ENCODE assay signal across 10 mouse cellular contexts in genomic region chr12:85227876-85228599, GRCm38 (mm10). TPM values are rescaled to one million over a fixed set of nuclear protein-coding genes. Genes with fewer than 3 reads are reported as not detected.
DNase-seq lines count a peak whose midpoint lies in the region; ATAC-seq and TF ChIP-seq lines count a peak whose summit lies in the region.
"Had no signal": no experiment of that assay in that cellular context is flagged by ENCODE, and none has a peak within 500 bp of the region (broad histone marks: within the 10 kb centered on the region; RNA-seq: fewer than 3 reads in every experiment).

No protein-coding gene starts in this region.

- DNase-seq in heart, postnatal 25 days (ENCODE audit: low spot score) = no peak
- DNase-seq in 416B (ENCODE audit: low read depth) = peak; percentile 67
- DNase-seq in embryonic facial prominence, embryonic 10.5 days (ENCODE audit: low spot score) = no peak
- peak; percentile 78 for DNase-seq in kidney, postnatal 0 days (ENCODE audit: low spot score)
- no peak for DNase-seq in embryo, embryonic 10.5 days (ENCODE audit: low spot score)
- DNase-seq in urinary bladder, postnatal 25 days (ENCODE audit: low spot score) = no peak
- no peak for DNase-seq in cerebellum, postnatal 4 days (ENCODE audit: low spot score in 2 of 2)
- DNase-seq: layer of hippocampus, adult 9-11 months had no signal

- peaks cover 7% of the 10 kb centered on the region for H3K4me1 ChIP-seq in heart, embryonic 11.5 days (ENCODE audit: control insufficient read depth, insufficient read depth, low read length)
- H3K4me1 ChIP-seq in embryonic facial prominence, embryonic 10.5 days = peaks cover 28% of the 10 kb centered on the region
- 0 out of 2 replicates have a peak, but pooled peaks cover 9% of the 10 kb centered on the region for H3K4me1 ChIP-seq in kidney, postnatal 0 days (replicated peaks; ENCODE audit: insufficient read depth, low read length)
- H3K4me1 ChIP-seq: hindbrain, embryonic 15.5 days had no signal

- 54% methylated on average over 15 of the region's 15 CpGs for WGBS in heart, embryonic 11.5 days (ENCODE audit: insufficient replicate concordance)
- WGBS in embryonic facial prominence, embryonic 10.5 days = 58% methylated on average over 15 of the region's 15 CpGs
- 24% methylated on average over 15 of the region's 15 CpGs for WGBS in kidney, postnatal 0 days

- H3K27me3 ChIP-seq in heart, embryonic 11.5 days (ENCODE audit: control insufficient read depth, insufficient read depth, low read length) = no peaks in the 10 kb centered on the region
- no peaks in the 10 kb centered on the region for H3K27me3 ChIP-seq in embryonic facial prominence, embryonic 10.5 days (replicated peaks; ENCODE audit: low read depth, poor library complexity, severe bottlenecking)
- no peaks in the 10 kb centered on the region for H3K27me3 ChIP-seq in kidney, postnatal 0 days (ENCODE audit: insufficient read depth, low read length)
- H3K27me3 ChIP-seq: hindbrain, embryonic 15.5 days had no signal

- intact Hi-C loops in heart, postnatal 25 days (cut with DNase I) = no loop called here

- TF ChIP-seq CTCF in kidney, postnatal 0 days (IDR thresholded peaks at IDR 0.05; ENCODE audit: low read depth) = no peak

- no peak overlapping the region for H3K4me3 ChIP-seq in heart, embryonic 11.5 days (ENCODE audit: low read depth, low read length)
- no peak overlapping the region for H3K4me3 ChIP-seq in embryonic facial prominence, embryonic 10.5 days
- no peak overlapping the region for H3K4me3 ChIP-seq in kidney, postnatal 0 days (replicated peaks; ENCODE audit: low read depth, low read length)
- H3K4me3 ChIP-seq: hindbrain, embryonic 15.5 days had no signal

- 0 out of 2 replicates have a peak overlapping the region, but pooled peaks have one; percentile 3 for H3K27ac ChIP-seq in heart, embryonic 11.5 days (ENCODE audit: low read depth, low read length)
- peak overlapping the region; percentile 57 for H3K27ac ChIP-seq in embryonic facial prominence, embryonic 10.5 days (replicated peaks)
- peak overlapping the region; percentile 47 for H3K27ac ChIP-seq in kidney, postnatal 0 days
- H3K27ac ChIP-seq: hindbrain, embryonic 15.5 days had no signal

- H3K4me2 ChIP-seq in heart, embryonic 11.5 days = no peak overlapping the region
- H3K4me2 ChIP-seq in kidney, postnatal 0 days (ENCODE audit: low read length) = no peak overlapping the region; the same call in 1 of the 2 replicates
- H3K4me2 ChIP-seq: hindbrain, embryonic 15.5 days had no signal

- H3K9ac ChIP-seq in heart, embryonic 11.5 days (ENCODE audit: low read depth, low read length) = no peak overlapping the region
- H3K9ac ChIP-seq in kidney, postnatal 0 days (ENCODE audit: low read depth, low read length) = no peak overlapping the region
- H3K9ac ChIP-seq: hindbrain, embryonic 15.5 days had no signal

- no peaks in the 10 kb centered on the region for H3K9me3 ChIP-seq in heart, embryonic 11.5 days (replicated peaks; ENCODE audit: control insufficient read depth, low read length)
- no peaks in the 10 kb centered on the region for H3K9me3 ChIP-seq in embryonic facial prominence, embryonic 10.5 days
- H3K9me3 ChIP-seq in kidney, postnatal 0 days (replicated peaks; ENCODE audit: low read length) = no peaks in the 10 kb centered on the region
- H3K9me3 ChIP-seq: hindbrain, embryonic 15.5 days had no signal

- peaks cover 20% of the 10 kb centered on the region for H3K36me3 ChIP-seq in heart, embryonic 11.5 days (ENCODE audit: control insufficient read depth, insufficient read depth, low read length)
- H3K36me3 ChIP-seq in embryonic facial prominence, embryonic 10.5 days (replicated peaks) = peaks cover 48% of the 10 kb centered on the region
- H3K36me3 ChIP-seq in kidney, postnatal 0 days (ENCODE audit: insufficient read depth, low read length) = peaks cover 34% of the 10 kb centered on the region

- no peak for ATAC-seq in heart, embryonic 11.5 days (replicated peaks; ENCODE audit: insufficient number of reproducible peaks, low FRiP score, low TSS enrichment)
- ATAC-seq in kidney, postnatal 0 days (replicated peaks; ENCODE audit: low FRiP score, low read depth) = no peak

RNA-seq across cellular contexts. Expression of gene Eif2b2, which starts 8.8 kb away (rescaled TPM):
- 60.4 and 60.6 TPM in 2 replicates for polyA plus RNA-seq in heart, embryonic 11.5 days (2014; fragmentation: Nextera tagmentation; extraction: Ambion mirVana)
- total RNA-seq in heart, postnatal 25 days (2021) = 10 to 100 TPM; 48.2 to 49.3 TPM
- polyA plus RNA-seq in embryonic facial prominence, embryonic 10.5 days (2016; fragmentation: Nextera tagmentation; extraction: Ambion mirVana) = 119 and 122 TPM in 2 replicates
- polyA plus RNA-seq in kidney, postnatal 0 days (2015; fragmentation: Nextera tagmentation; extraction: Ambion mirVana) = 76.0 and 82.0 TPM in 2 replicates

RNA-seq across cellular contexts. Expression of gene Mlh3, which starts 42.4 kb away (rescaled TPM):
- polyA plus RNA-seq in heart, embryonic 11.5 days (2014; fragmentation: Nextera tagmentation; extraction: Ambion mirVana) = 6.7 and 8.3 TPM in 2 replicates
- 1 to 10 TPM; 6.9 to 7.5 TPM for total RNA-seq in heart, postnatal 25 days (2021)
- polyA plus RNA-seq in embryonic facial prominence, embryonic 10.5 days (2016; fragmentation: Nextera tagmentation; extraction: Ambion mirVana) = 7.6 and 8.2 TPM in 2 replicates
- 7.1 and 7.3 TPM in 2 replicates for polyA plus RNA-seq in kidney, postnatal 0 days (2015; fragmentation: Nextera tagmentation; extraction: Ambion mirVana)

RNA-seq across cellular contexts. Expression of gene Pgf, which starts 50.4 kb away (rescaled TPM):
- polyA plus RNA-seq in heart, embryonic 11.5 days (2014; fragmentation: Nextera tagmentation; extraction: Ambion mirVana) = 9.0 and 12.7 TPM in 2 replicates
- total RNA-seq in heart, postnatal 25 days (2021) = 1 to 10 TPM; 3.3 to 4.4 TPM
- 9.3 and 9.8 TPM in 2 replicates for polyA plus RNA-seq in embryonic facial prominence, embryonic 10.5 days (2016; fragmentation: Nextera tagmentation; extraction: Ambion mirVana)
- 5.6 and 6.1 TPM in 2 replicates for polyA plus RNA-seq in kidney, postnatal 0 days (2015; fragmentation: Nextera tagmentation; extraction: Ambion mirVana)

Comparison
In these comparisons a context has a peak if more than half of its experiments do, and no peak if none do; other contexts are left out.
1. H3K27ac ChIP-seq: peak in every context shown above with its lines; median percentile 57 in embryonic facial prominence, embryonic 10.5 days; 47 in kidney, postnatal 0 days; 3 in heart, embryonic 11.5 days.
2. DNase-seq: peak in 416B (single experiment) and kidney, postnatal 0 days (single experiment); none in heart, postnatal 25 days (single experiment), embryonic facial prominence, embryonic 10.5 days (single experiment), embryo, embryonic 10.5 days (single experiment), urinary bladder, postnatal 25 days (single experiment) and cerebellum, postnatal 4 days (0 of 2).